Mouse (Mus musculus): ENCODE data around the gene Ufm1. TPM values are rescaled to one million over a fixed set of nuclear protein-coding genes. Genes with fewer than 3 reads are reported as not detected.

Ufm1 gene
- 10 to 100 TPM; 49.9 to 53.9 TPM for polyA plus RNA-seq (2017; shearing (Covaris generic))

DNA sequence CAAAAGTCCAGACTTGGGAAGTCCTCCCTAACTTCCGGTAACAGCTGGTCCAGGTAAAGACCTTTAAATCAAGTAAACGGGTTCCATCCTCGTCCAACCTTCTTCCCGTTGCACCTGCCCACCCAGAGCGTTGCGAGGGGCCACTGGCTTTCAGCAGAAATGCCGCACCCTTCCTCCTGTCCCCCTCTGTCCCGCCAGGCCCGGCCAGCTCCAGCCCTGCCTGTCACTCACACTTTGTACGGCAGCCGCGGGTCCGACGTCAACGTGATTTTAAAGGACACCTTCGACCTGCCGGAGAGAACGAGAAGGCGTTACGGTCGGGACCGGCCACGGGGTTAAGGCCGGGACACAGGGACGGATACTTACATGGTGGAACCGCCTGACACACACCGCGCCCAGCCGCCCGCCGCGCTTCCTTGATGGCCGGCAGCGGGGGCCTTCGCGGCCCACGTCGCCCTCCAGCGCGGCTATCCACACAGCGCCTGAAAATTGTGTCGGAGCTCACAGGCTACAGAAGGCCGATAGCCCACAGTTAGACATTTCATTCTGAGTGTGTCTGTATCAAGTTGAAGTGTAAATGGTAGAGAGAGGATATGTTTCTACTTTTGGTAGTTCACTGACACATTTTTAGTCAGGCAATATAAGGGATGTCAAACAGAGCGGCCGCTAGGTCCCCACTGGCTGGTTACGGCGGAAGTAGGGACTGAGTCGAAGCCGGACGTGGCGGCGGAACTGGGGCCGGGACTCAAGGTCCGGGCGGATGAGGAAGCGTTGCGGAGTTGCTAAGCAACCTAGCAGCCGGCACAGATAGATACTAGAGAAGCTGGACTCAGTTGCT, at the start of gene Ufm1:
Gene Ufm1, minus strand, starts transcription at position 448 of the 838 bp plus-strand sequence.
- ATAC-seq: peak; percentile 95

DNA sequence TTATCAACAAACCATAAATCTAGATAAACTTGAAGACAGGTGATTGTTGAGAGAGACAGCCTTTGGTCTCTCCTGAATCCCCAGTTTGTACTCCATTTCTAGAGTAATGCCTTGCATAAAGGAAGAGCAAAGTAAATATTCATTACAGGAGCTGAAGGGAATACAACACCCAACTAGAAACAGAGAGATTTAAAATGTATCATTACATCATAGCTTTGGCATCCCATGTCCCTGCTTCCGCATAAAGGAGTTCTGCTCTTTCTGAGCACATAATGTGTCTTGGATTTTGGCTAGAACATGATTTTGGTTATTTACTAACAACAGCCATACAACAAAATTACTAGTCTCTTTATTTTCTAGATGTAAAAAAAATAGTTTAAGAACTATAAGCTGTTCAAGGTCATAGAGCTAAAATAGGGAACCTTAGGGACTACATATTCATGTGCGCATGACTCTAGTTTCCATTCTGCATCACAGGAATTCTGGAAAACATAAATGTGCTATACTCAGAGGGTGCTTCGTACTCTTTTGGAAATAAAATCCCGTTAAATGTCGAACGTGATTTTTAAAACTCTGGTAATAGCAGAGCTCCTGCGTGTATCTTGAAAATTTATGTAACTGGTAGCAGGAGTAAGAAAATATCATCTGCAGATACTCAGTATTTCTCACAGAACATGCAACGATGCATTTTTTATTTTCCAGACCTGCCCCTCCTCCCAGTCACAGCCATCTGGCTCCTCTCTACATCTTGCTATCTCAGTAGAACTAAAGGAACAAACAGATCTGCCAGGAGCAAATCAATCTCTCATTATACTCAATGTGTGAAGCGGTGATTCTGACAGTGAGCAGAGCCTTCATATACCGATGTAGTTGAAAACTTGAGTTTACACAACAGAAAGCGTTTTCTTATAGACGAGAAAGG, 27.2 kb upstream of the Ufm1 start:
- ATAC-seq: no peak

DNA sequence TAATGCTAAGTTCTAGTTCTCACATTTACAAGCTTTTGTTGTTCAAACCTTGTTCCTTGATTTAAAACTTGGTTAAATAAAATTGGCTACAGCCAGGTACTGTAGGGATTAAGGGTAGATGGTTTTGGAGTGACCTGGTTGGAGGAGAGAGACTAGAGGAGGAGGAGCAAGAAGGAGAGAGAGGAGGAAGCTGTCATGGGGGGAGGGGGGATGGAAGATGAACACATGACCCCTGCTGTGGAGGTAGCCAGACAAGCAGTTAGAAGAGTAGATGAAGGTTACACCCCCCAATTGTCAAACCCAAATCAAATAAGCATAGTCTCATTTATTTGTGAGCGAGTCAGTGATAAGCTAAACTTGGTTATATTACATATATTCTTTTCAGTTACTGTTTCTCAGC, 8.0 kb upstream of the Ufm1 start:
- ATAC-seq: no peak

DNA sequence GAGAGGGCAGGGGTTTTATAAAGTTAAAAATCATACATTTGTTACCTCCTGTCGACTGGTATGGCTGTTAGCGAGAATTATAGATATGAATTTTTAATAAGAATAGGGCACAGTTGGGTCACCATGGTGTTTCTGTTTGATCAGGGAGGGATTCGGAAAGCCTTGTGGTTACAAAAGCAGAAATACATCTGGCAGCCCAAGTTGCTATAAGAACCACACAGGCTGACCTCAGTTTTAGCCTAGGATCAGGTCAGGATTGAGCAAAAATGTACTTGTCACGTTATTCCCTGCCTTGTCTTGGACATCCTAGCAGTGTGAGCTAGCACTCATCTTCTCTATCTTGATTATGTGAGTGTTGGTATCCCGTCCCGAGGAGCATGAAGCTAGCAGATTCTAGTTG, 6.9 kb upstream of the Ufm1 start:
- ATAC-seq: no peak

DNA sequence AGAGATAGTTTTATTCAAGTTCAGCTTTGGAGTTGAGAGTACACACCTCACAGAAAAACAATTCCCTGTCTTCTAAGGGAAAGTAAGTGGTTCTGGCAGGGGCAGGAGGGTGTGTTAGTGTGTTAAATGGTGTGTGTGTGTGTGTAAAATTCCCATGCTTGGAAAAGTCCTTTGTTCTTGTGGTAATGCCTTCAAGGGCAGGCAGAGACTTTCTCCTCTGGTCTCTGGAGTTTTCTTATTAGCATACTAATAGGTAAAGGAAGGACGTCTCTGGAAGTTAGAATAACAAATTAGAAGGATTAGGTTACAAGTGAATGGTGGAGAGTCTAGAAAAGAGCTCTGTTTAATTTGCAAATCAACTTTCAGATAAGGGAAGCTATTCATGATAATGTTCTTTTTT, 5.6 kb upstream of the Ufm1 start:
- no peak for ATAC-seq

DNA sequence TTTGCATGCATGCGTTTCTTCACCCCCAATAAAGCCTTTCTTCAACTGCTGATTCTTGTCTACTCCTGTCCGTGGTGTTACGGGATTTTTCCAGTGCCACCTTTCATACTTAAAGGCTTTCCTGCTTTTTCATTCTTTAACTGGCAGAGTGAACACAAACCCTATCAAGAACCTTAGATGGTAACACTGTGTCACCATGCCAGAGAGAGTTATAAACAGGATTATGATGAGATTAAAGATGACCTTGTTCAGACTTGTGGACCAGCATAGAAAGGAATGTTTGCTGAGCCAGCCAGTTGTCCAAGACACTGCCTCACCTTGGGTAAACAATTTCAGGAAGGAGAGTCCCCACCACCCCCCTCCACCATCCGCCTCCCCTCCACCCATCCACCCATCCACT, 4.6 kb upstream of the Ufm1 start:
- ATAC-seq: no peak

DNA sequence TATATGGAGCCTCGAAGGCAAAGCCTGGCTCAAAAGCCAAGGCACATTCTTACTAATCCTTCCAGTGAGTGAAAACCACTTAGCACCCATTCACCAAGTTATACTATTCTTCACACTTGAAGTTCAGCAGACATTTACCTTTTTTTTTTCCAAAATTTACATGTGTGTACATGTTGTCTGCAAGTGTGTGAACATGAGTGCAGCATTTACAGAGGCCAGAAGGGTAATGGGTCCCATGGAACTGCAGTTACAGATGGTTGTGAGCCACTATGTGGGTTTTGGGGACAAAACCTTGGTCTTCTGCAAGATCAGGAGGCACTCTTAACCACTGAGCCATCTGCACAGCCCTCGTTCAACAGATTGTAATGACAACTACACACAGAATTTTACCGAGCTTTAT, 8.8 kb downstream of the Ufm1 start:
- no peak for ATAC-seq

DNA sequence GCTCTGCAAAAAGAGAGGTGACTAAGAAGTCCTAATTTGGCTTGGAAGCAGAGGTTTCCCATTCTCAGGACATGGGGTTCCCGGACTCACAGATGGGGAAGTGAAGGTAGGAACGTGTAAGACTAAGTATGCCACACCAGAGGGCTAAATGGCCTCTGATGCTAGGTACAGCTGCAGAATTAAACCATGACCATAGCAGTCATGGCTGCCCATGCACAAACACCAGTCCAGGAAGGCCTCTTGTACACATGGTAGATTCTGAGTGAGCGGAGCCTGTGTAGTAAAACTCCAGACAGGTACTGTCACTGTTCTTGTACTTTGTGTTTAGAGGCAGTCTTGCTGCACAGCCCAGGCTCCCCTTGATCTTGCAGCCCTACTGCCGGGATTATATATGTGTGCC, 9.4 kb downstream of the Ufm1 start:
- no peak for ATAC-seq

DNA sequence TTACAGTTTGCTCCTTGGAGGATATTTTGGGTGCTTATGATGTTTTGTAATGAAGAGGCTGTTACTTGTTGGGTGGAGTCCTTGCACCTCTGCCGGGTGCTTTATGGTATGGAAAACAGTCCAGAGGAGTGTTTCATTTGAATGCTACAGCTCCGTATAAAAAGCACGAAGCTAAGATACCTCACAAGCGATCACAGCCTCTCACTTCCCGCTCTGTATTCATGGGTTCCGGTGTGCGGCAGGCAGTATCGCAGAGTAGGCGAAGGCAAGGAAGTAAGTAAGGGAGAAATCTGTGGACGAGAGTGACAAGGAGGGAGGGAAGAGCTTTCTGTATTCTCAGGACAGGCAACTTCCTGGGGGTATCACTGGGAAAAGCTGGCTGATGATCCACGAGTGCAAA, 15.4 kb downstream of the Ufm1 start:
- ATAC-seq: no peak

DNA sequence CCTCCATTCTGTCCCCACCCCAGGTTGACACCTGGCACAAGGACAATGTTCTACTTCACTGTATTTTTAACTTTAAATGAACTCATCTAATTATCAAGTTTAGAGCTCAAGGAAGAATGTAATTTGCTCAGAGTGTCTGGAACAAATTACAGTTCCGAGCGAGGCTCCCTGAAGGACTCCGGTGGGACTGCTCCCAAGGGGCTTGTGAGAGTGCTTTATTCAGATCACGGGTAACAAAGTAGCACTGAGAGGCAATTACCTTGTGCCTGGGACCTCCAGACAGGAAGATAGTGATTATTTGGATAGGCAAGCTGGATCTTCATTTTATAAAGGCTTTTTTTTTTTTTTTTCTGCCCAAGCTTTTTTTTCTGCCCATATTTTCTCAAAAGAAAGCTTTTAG, 15.9 kb downstream of the Ufm1 start:
- ATAC-seq: no peak

DNA sequence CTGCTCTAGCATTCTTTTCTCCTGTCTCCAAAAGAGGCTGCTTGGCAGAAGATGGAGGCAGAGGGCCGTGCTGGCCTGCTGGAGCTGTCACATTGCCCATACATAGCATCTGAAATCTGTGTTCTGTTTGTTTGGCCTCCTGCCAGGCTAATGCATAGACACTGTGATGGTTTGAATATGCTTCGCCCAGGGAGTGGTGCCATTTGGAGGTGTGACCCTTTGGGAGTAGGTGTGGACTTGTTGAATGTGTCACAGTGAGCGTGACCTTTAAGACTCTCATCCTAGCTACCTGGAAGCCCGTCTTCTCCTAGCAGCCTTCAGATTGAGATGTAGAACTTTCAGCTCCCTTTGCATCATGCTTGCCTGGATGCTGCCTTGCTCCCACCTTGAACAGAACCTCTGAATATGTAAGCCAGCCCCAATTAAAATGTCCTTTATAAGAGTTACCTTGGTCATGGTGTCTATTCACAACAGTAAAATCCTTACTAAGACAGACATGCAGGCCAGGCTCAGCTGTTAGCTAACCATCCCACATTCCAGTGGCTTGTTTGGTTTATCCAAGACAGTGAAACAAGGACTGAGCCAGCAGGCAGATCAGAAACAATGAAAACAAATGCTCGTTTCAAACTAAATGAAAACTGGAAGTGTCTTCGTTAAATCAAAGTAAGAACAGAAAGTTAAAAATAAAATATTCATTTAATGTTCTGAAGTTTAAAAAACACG, 17.3 kb downstream of the Ufm1 start:
- ATAC-seq: no peak

DNA sequence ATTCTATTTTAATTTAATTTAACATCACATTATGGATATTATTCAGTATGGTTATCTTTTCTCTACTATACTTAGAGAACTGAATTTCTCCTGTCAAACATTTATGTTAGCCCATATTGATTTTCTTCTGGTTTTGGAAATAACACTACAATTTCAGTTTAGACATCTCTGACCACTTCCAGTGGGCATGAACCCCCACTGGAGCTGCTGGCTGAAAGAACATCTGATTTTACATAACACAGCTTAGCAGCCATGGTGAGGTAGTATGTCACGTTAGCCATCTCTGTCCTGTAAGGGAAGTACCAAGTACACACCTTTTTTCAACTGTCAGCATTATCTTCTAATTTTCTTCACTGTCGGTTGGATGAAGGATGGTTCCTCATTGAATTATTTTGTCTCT, 18.8 kb downstream of the Ufm1 start, which contains the start of gene Gm10985:
Gene Gm10985, plus strand, starts transcription at position 301 of the 400 bp plus-strand sequence.
- no peak for ATAC-seq

DNA sequence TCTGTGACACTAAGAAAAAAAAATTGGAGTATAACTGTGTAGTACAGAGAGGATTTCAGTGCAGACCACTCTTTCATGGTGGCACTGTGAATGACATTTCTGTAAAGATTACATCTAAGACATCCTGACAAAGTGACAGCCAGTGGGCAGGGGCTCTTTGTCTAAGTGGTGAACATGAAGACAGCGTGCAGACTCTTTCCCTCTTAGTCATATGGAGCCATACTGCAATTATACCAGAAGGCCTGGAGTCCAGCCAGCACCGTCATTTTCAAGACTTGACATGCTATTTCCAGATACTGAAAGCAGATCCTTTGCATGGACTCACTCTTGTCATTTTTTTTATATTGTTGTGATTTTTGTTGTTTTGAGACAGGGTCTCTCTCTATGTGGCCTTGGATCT, 29.4 kb downstream of the Ufm1 start:
- no peak for ATAC-seq

DNA sequence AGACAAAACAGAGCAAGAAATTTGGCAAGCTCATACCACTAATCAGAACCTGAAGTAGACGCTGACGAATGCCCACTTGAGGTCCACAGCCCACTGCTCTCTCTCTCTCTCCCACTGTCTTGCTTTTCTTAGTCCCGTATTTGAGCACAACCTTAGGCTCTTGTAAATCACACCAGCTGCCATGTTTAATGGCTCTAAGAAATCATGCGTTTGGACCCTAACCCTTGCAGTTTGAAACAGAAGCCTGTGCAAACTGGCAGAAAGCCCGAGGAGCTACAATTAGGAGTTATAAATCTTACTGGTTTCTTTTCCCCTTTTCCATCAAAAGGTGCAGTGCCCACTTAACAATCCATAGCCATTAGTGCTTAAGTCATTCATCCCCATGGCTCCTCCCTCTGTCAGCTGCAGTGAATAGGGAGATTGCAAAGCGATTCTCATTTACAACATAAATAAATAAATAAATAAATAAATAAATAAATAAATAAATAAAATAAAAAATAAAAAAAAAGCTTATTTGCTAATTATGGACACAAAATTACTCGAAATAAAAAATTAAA, 50.1 kb downstream of the Ufm1 start:
- ATAC-seq: no peak

Other genes with a start within 250 kb of the Ufm1 start
- not detected for gene Frem2, start 206.5 kb downstream of the Ufm1 start, polyA plus RNA-seq (2017; shearing (Covaris generic))
- gene Gm10985, start 18.7 kb downstream of the Ufm1 start, polyA plus RNA-seq (2017; shearing (Covaris generic)): not detected

Data from CD4-positive, CD25-positive, alpha-beta regulatory T cell, adult 4 months (primary cell).